Mouse (Mus musculus): Measurements from ENCODE around the gene Slc36a2. TPM values are rescaled to one million over a fixed set of nuclear protein-coding genes. Genes with fewer than 3 reads are reported as not detected.

Slc36a2 gene
- total and polyA plus RNA-seq, 3 experiments, result 0.04 to 0.17 TPM; not detected in 1

- DNase-seq (ENCODE audit: extremely low read depth), result peak; percentile 96
- H3K4me1 ChIP-seq (ENCODE audit: control insufficient read depth in 1 of 2, insufficient read depth in 2 of 2), result peaks cover 17 to 47% of the 10 kb centered on the region in 2 experiments; a peak in 3 of 4 replicates
- dilution Hi-C loops (cut with MboI; ENCODE audit: extremely low pct_ligation_motif_present, extremely low pct_unique_long_range_greater_than_20kb, low sequenced_read_pairs) (no loop called here), in situ Hi-C loops (cut with MboI; ENCODE audit: low pct_ligation_motif_present, low pct_unique_long_range_greater_than_20kb, low sequenced_read_pairs) (loop anchor here (10.0 kb wide), 1 partner anchor 274 kb away; no protein-coding TSS in a partner anchor)
- H3K27me3 ChIP-seq (replicated peaks), result peaks cover 2% of the 10 kb centered on the region
- H3K27ac ChIP-seq (ENCODE audit: insufficient read depth, low read depth), result no peak overlapping the region
- no peaks in the 10 kb centered on the region for H3K9me3 ChIP-seq (replicated peaks; ENCODE audit: low read length)
- no peak overlapping the region for H3K4me2 ChIP-seq (ENCODE audit: insufficient read depth, low read depth, poor library complexity, severe bottlenecking)
- no peaks in the 10 kb centered on the region for H3K36me3 ChIP-seq (replicated peaks in 1 of 2; ENCODE audit: control insufficient read depth in 1 of 2, insufficient read depth in 1 of 2, low read length in 1 of 2)
- H3K9ac ChIP-seq (ENCODE audit: insufficient read depth, low read depth), result no peak overlapping the region
- no peaks in the 10 kb centered on the region for H3K79me2 ChIP-seq (replicated peaks; ENCODE audit: control insufficient read depth, extremely low read depth, insufficient read depth, poor library complexity, severe bottlenecking)
- no peak overlapping the region for H3K4me3 ChIP-seq (replicated peaks in 1 of 3; ENCODE audit: low read depth in 2 of 3, low read length in 2 of 3, poor library complexity in 1 of 3)
- peak; percentile 73 for TF ChIP-seq ELF1 (IDR thresholded peaks at IDR 0.05; ENCODE audit: low read depth, low read length)
- no peak for TF ChIP-seq EP300 (IDR thresholded peaks at IDR 0.05; ENCODE audit: low read length)
- TF ChIP-seq POLR2AphosphoS2 (IDR thresholded peaks at IDR 0.05; ENCODE audit: low read depth, low read length), result no peak
- TF ChIP-seq SMC3 (IDR thresholded peaks at IDR 0.05; ENCODE audit: low read depth, low read length), result peak; percentile 99
- no peak for TF ChIP-seq MAZ (IDR thresholded peaks at IDR 0.05; ENCODE audit: low read depth, low read length)
- peak; percentile 73 for TF ChIP-seq IRF4 (IDR thresholded peaks at IDR 0.05; ENCODE audit: low read depth, low read length)
- TF ChIP-seq NELFE (IDR thresholded peaks at IDR 0.05; ENCODE audit: low read depth, low read length), result peak; percentile 65; the same call in 1 of the 2 replicates
- peak; percentile 95 for TF ChIP-seq ZC3H11A (IDR thresholded peaks at IDR 0.05; ENCODE audit: low read depth, low read length)
- peak; percentile 74; the same call in 1 of the 2 replicates for TF ChIP-seq TCF12 (IDR thresholded peaks at IDR 0.05; ENCODE audit: low read depth, low read length)
- peak; percentile 98 to 99 for TF ChIP-seq CTCF (conservative IDR thresholded peaks at IDR 0.05 in 1 of 2, IDR thresholded peaks at IDR 0.05 in 1 of 2; ENCODE audit: low read depth in 2 of 2, low read length in 2 of 2)
- peak; percentile 98 for TF ChIP-seq RAD21 (IDR thresholded peaks at IDR 0.05; ENCODE audit: low read depth, low read length)
- no peak for TF ChIP-seq KAT2A (IDR thresholded peaks at IDR 0.05; ENCODE audit: insufficient replicate concordance, low read length)
- no peak for TF ChIP-seq USF1 (IDR thresholded peaks at IDR 0.05; ENCODE audit: low read depth, low read length)
- TF ChIP-seq PAX5 (IDR thresholded peaks at IDR 0.05; ENCODE audit: low read length), result no peak
- no peak for TF ChIP-seq MXI1 (IDR thresholded peaks at IDR 0.05; ENCODE audit: low read depth, low read length)
- TF ChIP-seq NRF1 (IDR thresholded peaks at IDR 0.05; ENCODE audit: low read depth, low read length), result peak; percentile 46
- TF ChIP-seq ETS1 (conservative IDR thresholded peaks at IDR 0.05; ENCODE audit: low read depth, low read length), result no peak
- no peak for TF ChIP-seq JUN (IDR thresholded peaks at IDR 0.05; ENCODE audit: insufficient read depth, low read depth, low read length)
- no peak for TF ChIP-seq MAFK (IDR thresholded peaks at IDR 0.05; ENCODE audit: insufficient replicate concordance, low read length)
- no peak; the same call in 1 of the 2 replicates for TF ChIP-seq MAX (IDR thresholded peaks at IDR 0.05; ENCODE audit: low read length)
- TF ChIP-seq CHD1 (IDR thresholded peaks at IDR 0.05; ENCODE audit: low read depth, low read length), result no peak
- no peak for TF ChIP-seq CHD2 (IDR thresholded peaks at IDR 0.05; ENCODE audit: low read length)
- no peak for TF ChIP-seq GABPA (IDR thresholded peaks at IDR 0.05; ENCODE audit: insufficient replicate concordance, low read depth, low read length)
- no peak for TF ChIP-seq POLR2A (IDR thresholded peaks at IDR 0.05; ENCODE audit: low read depth, low read length)
- TF ChIP-seq HCFC1 (IDR thresholded peaks at IDR 0.05; ENCODE audit: low read depth, low read length), result peak; percentile 61
- TF ChIP-seq BHLHE40 (IDR thresholded peaks at IDR 0.05; ENCODE audit: low read depth, low read length), result no peak
- no peak for TF ChIP-seq UBTF (IDR thresholded peaks at IDR 0.05; ENCODE audit: low read depth, low read length)
- TF ChIP-seq USF2 (conservative IDR thresholded peaks at IDR 0.05; ENCODE audit: low read depth, low read length), result no peak
- no peak for TF ChIP-seq ZMIZ1 (IDR thresholded peaks at IDR 0.05; ENCODE audit: low read depth, low read length)
- TF ChIP-seq MEF2A (IDR thresholded peaks at IDR 0.05; ENCODE audit: borderline replicate concordance, low read depth, low read length), result 0 out of 2 replicates have a peak, but pooled peaks have one; percentile 23
- TF ChIP-seq ZNF384 (IDR thresholded peaks at IDR 0.05; ENCODE audit: low read depth, low read length), result no peak
- TF ChIP-seq JUND (conservative IDR thresholded peaks at IDR 0.05; ENCODE audit: low read depth, low read length), result no peak
- peak; percentile 37; the same call in 1 of the 2 replicates for TF ChIP-seq TBP (conservative IDR thresholded peaks at IDR 0.05; ENCODE audit: low read depth, low read length)
- 0 out of 2 replicates have a peak, but pooled peaks have one; percentile 24 for TF ChIP-seq MYC (IDR thresholded peaks at IDR 0.05; ENCODE audit: low read depth, low read length)
Observed at GRCm38 (mm10) chr11:55158785-55159359, 26.0 kb downstream of the Slc36a2 start.
